ENCODE assay signal across 8 mouse cellular contexts in genomic region chr8:105258911-105259720, GRCm38 (mm10). TPM values are rescaled to one million over a fixed set of nuclear protein-coding genes. Genes with fewer than 3 reads are reported as not detected.
A peak's percentile ranks its signal among the peaks of the same experiment; 100 is the strongest.
DNase-seq lines count a peak whose midpoint lies in the region; ATAC-seq and TF ChIP-seq lines count a peak whose summit lies in the region.

No protein-coding gene starts in this region.

- peaks cover 86% of the 10 kb centered on the region for H3K27me3 ChIP-seq in kidney, embryonic 15.5 days
- H3K27me3 ChIP-seq in cerebellum, adult 2 months (ENCODE audit: control insufficient read depth, insufficient read depth, low read length): no peaks in the 10 kb centered on the region
- peaks cover 73% of the 10 kb centered on the region for H3K27me3 ChIP-seq in forebrain, embryonic 15.5 days
- peaks cover 29% of the 10 kb centered on the region for H3K27me3 ChIP-seq in liver, embryonic 11.5 days (replicated peaks; ENCODE audit: control insufficient read depth, insufficient read depth, low read length)
- peaks cover 65% of the 10 kb centered on the region for H3K27me3 ChIP-seq in neural tube, embryonic 11.5 days (ENCODE audit: control insufficient read depth, insufficient read depth, low read length)

- peak overlapping the region; percentile 41 for H3K9ac ChIP-seq in kidney, embryonic 15.5 days
- H3K9ac ChIP-seq in forebrain, embryonic 15.5 days (replicated peaks): peak overlapping the region; percentile 27
- 0 out of 2 replicates have a peak overlapping the region, but pooled peaks have one; percentile 12 for H3K9ac ChIP-seq in liver, embryonic 11.5 days (ENCODE audit: low read depth, low read length)
- 0 out of 2 replicates have a peak overlapping the region, but pooled peaks have one; percentile 28 for H3K9ac ChIP-seq in neural tube, embryonic 11.5 days (ENCODE audit: low read length)

- H3K36me3 ChIP-seq in kidney, embryonic 15.5 days: no peaks in the 10 kb centered on the region
- H3K36me3 ChIP-seq in forebrain, embryonic 15.5 days: no peaks in the 10 kb centered on the region
- no peaks in the 10 kb centered on the region for H3K36me3 ChIP-seq in liver, embryonic 11.5 days (ENCODE audit: control insufficient read depth, insufficient read depth, low read length)
- H3K36me3 ChIP-seq in neural tube, embryonic 11.5 days (ENCODE audit: control insufficient read depth, insufficient read depth, low read length): no peaks in the 10 kb centered on the region

- H3K27ac ChIP-seq in kidney, embryonic 15.5 days: no peak overlapping the region
- H3K27ac ChIP-seq in cerebellum, adult 2 months (ENCODE audit: insufficient read depth, low read length): no peak overlapping the region
- H3K27ac ChIP-seq in forebrain, embryonic 15.5 days (replicated peaks): no peak overlapping the region
- no peak overlapping the region for H3K27ac ChIP-seq in liver, embryonic 11.5 days (ENCODE audit: low read depth, low read length)
- no peak overlapping the region for H3K27ac ChIP-seq in neural tube, embryonic 11.5 days (ENCODE audit: low read depth, low read length)

- 3% methylated on average over 55 of the region's 55 CpGs for WGBS in kidney, embryonic 15.5 days
- WGBS in cerebellum, adult 2 months: 6% methylated on average over 55 of the region's 55 CpGs
- 3% methylated on average over 55 of the region's 55 CpGs for WGBS in forebrain, embryonic 15.5 days
- WGBS in liver, embryonic 11.5 days: 14% methylated on average over 55 of the region's 55 CpGs
- WGBS in neural tube, embryonic 11.5 days: 1% methylated on average over 55 of the region's 55 CpGs

- H3K4me1 ChIP-seq in kidney, embryonic 15.5 days: peaks cover 39% of the 10 kb centered on the region
- no peaks in the 10 kb centered on the region for H3K4me1 ChIP-seq in cerebellum, adult 2 months (ENCODE audit: control insufficient read depth, insufficient read depth, low read length)
- H3K4me1 ChIP-seq in forebrain, embryonic 15.5 days: peaks cover 30% of the 10 kb centered on the region
- peaks cover 30% of the 10 kb centered on the region for H3K4me1 ChIP-seq in liver, embryonic 11.5 days (replicated peaks; ENCODE audit: control insufficient read depth, insufficient read depth, low read length)
- H3K4me1 ChIP-seq in neural tube, embryonic 11.5 days (ENCODE audit: control insufficient read depth, insufficient read depth, low read length): peaks cover 12% of the 10 kb centered on the region

- no peak for TF ChIP-seq CTCF in cerebellum, adult 2 months (IDR thresholded peaks at IDR 0.05; ENCODE audit: borderline replicate concordance, insufficient read depth, low read depth, low read length)

- ATAC-seq in kidney, embryonic 15.5 days (replicated peaks; ENCODE audit: low FRiP score): peak; percentile 12
- peak; percentile 21; the same call in 1 of the 2 replicates for ATAC-seq in forebrain, embryonic 15.5 days (replicated peaks)
- ATAC-seq in liver, embryonic 11.5 days (replicated peaks; ENCODE audit: low FRiP score): peak; percentile 3; the same call in 1 of the 2 replicates
- ATAC-seq in neural tube, embryonic 11.5 days (ENCODE audit: insufficient read depth, low FRiP score, low TSS enrichment): peak; percentile 39

- DNase-seq in kidney, adult 18-20 months: no peak
- peak in 1 of 2 experiments; percentile 36 for DNase-seq in cerebellum, adult 2 months
- DNase-seq in liver, embryonic 11.5 days (ENCODE audit: low spot score): no peak
- DNase-seq in neural tube, embryonic 11.5 days (ENCODE audit: low spot score): peak; percentile 63
- DNase-seq in spleen, adult 18-20 months: no peak
- no peak for DNase-seq in yolk sac, embryonic 10.5 days (ENCODE audit: low spot score)

- H3K9me3 ChIP-seq in kidney, embryonic 15.5 days (replicated peaks): no peaks in the 10 kb centered on the region
- H3K9me3 ChIP-seq in forebrain, embryonic 15.5 days: no peaks in the 10 kb centered on the region
- H3K9me3 ChIP-seq in liver, embryonic 11.5 days (ENCODE audit: control insufficient read depth, low read length): no peaks in the 10 kb centered on the region
- no peaks in the 10 kb centered on the region for H3K9me3 ChIP-seq in neural tube, embryonic 11.5 days (ENCODE audit: control insufficient read depth, low read length)

- peak overlapping the region; percentile 88 for H3K4me2 ChIP-seq in kidney, embryonic 15.5 days
- H3K4me2 ChIP-seq in forebrain, embryonic 15.5 days (replicated peaks): peak overlapping the region; percentile 80
- H3K4me2 ChIP-seq in liver, embryonic 11.5 days: peak overlapping the region; percentile 78
- H3K4me2 ChIP-seq in neural tube, embryonic 11.5 days (ENCODE audit: low read depth): peak overlapping the region; percentile 65

- H3K4me3 ChIP-seq in kidney, embryonic 15.5 days (replicated peaks): peak overlapping the region; percentile 48
- H3K4me3 ChIP-seq in cerebellum, adult 2 months (replicated peaks; ENCODE audit: insufficient read depth, low read depth, low read length): peak overlapping the region; percentile 49
- H3K4me3 ChIP-seq in forebrain, embryonic 15.5 days: peak overlapping the region; percentile 41
- H3K4me3 ChIP-seq in liver, embryonic 11.5 days (ENCODE audit: low read depth, low read length): peak overlapping the region; percentile 39
- peak overlapping the region; percentile 33 for H3K4me3 ChIP-seq in neural tube, embryonic 11.5 days (ENCODE audit: low read depth, low read length)

- TF ChIP-seq POLR2A in cerebellum, adult 2 months (IDR thresholded peaks at IDR 0.05; ENCODE audit: borderline replicate concordance, insufficient read depth, low read length): no peak

RNA-seq across cellular contexts. Expression of gene B3gnt9, which starts 4.2 kb away (rescaled TPM):
- 9.6 and 13.5 TPM in 2 replicates for polyA plus RNA-seq in kidney, embryonic 15.5 days (2015; fragmentation: Nextera tagmentation; extraction: Ambion mirVana)
- 5.2 and 6.3 TPM in 2 replicates for polyA plus RNA-seq in cerebellum, adult 2 months (2012; rRNA removed)
- polyA plus RNA-seq in forebrain, embryonic 15.5 days (2015; fragmentation: Nextera tagmentation; extraction: Ambion mirVana): 2.9 and 3.0 TPM in 2 replicates
- 4.2 and 4.4 TPM in 2 replicates for polyA plus RNA-seq in liver, embryonic 11.5 days (2014; fragmentation: Nextera tagmentation; extraction: Ambion mirVana)
- polyA plus RNA-seq in neural tube, embryonic 11.5 days (2014; fragmentation: Nextera tagmentation; extraction: Ambion mirVana): 3.5 and 3.6 TPM in 2 replicates

RNA-seq across cellular contexts. Expression of gene Tradd, which starts 5.3 kb away (rescaled TPM):
- 20.0 and 24.2 TPM in 2 replicates for polyA plus RNA-seq in kidney, embryonic 15.5 days (2015; fragmentation: Nextera tagmentation; extraction: Ambion mirVana)
- polyA plus RNA-seq in cerebellum, adult 2 months (2012; rRNA removed): 10.3 and 12.1 TPM in 2 replicates
- 21.1 and 23.7 TPM in 2 replicates for polyA plus RNA-seq in forebrain, embryonic 15.5 days (2015; fragmentation: Nextera tagmentation; extraction: Ambion mirVana)
- polyA plus RNA-seq in liver, embryonic 11.5 days (2014; fragmentation: Nextera tagmentation; extraction: Ambion mirVana): 23.1 and 23.2 TPM in 2 replicates
- polyA plus RNA-seq in neural tube, embryonic 11.5 days (2014; fragmentation: Nextera tagmentation; extraction: Ambion mirVana): 14.9 and 18.4 TPM in 2 replicates

RNA-seq across cellular contexts. Expression of gene Fbxl8, which starts 5.3 kb away (rescaled TPM):
- 2.3 and 2.7 TPM in 2 replicates for polyA plus RNA-seq in kidney, embryonic 15.5 days (2015; fragmentation: Nextera tagmentation; extraction: Ambion mirVana)
- 1.7 and 2.1 TPM in 2 replicates for polyA plus RNA-seq in cerebellum, adult 2 months (2012; rRNA removed)
- 0.72 and 0.85 TPM in 2 replicates for polyA plus RNA-seq in forebrain, embryonic 15.5 days (2015; fragmentation: Nextera tagmentation; extraction: Ambion mirVana)
- 2.0 and 2.4 TPM in 2 replicates for polyA plus RNA-seq in liver, embryonic 11.5 days (2014; fragmentation: Nextera tagmentation; extraction: Ambion mirVana)
- polyA plus RNA-seq in neural tube, embryonic 11.5 days (2014; fragmentation: Nextera tagmentation; extraction: Ambion mirVana): 0.66 and 1.0 TPM in 2 replicates

RNA-seq across cellular contexts. Expression of gene Hsf4, which starts 10.5 kb away (rescaled TPM):
- 0.12 and 0.13 TPM in 2 replicates for polyA plus RNA-seq in kidney, embryonic 15.5 days (2015; fragmentation: Nextera tagmentation; extraction: Ambion mirVana)
- polyA plus RNA-seq in cerebellum, adult 2 months (2012; rRNA removed): 18.4 and 24.5 TPM in 2 replicates
- polyA plus RNA-seq in forebrain, embryonic 15.5 days (2015; fragmentation: Nextera tagmentation; extraction: Ambion mirVana): 0.15 and 0.34 TPM in 2 replicates
- 0.19 TPM in 1 of 2 replicates, not detected in the other for polyA plus RNA-seq in liver, embryonic 11.5 days (2014; fragmentation: Nextera tagmentation; extraction: Ambion mirVana)
- polyA plus RNA-seq in neural tube, embryonic 11.5 days (2014; fragmentation: Nextera tagmentation; extraction: Ambion mirVana): not detected in 2 replicates

RNA-seq across cellular contexts. Expression of gene Nol3, which starts 16.8 kb away (rescaled TPM):
- polyA plus RNA-seq in kidney, embryonic 15.5 days (2015; fragmentation: Nextera tagmentation; extraction: Ambion mirVana): 0.84 and 1.1 TPM in 2 replicates
- polyA plus RNA-seq in cerebellum, adult 2 months (2012; rRNA removed): 8.8 and 10.4 TPM in 2 replicates
- 2.0 and 2.2 TPM in 2 replicates for polyA plus RNA-seq in forebrain, embryonic 15.5 days (2015; fragmentation: Nextera tagmentation; extraction: Ambion mirVana)
- 0.14 and 0.51 TPM in 2 replicates for polyA plus RNA-seq in liver, embryonic 11.5 days (2014; fragmentation: Nextera tagmentation; extraction: Ambion mirVana)
- 2.7 and 3.5 TPM in 2 replicates for polyA plus RNA-seq in neural tube, embryonic 11.5 days (2014; fragmentation: Nextera tagmentation; extraction: Ambion mirVana)
